Mouse (Mus musculus) megakaryocyte progenitor cell, adult 5-6 weeks (primary cell): ENCODE results near the gene Ptms. TPM values are rescaled to one million over a fixed set of nuclear protein-coding genes. Genes with fewer than 3 reads are reported as not detected.

ENCODE experiments used
- ATAC-seq: replicated peaks from 2 replicates; pipeline ENCODE4 v1.8.0; 2016; ENCODE audit warnings: mild to moderate bottlenecking, moderate TSS enrichment, inconsistent platforms; ENCODE audit not compliant: poor library complexity
- total RNA-seq, 2 experiments: library from RNA; stranded (forward) in 1 of 2; stranded (reverse) in 1 of 2; fragments of 157-497, 149-512 nt in 1 of 2; fragments of 200-1000 nt in 1 of 2; gene quantifications; 2 replicates each; pipeline versions ENCODE4 v1.2.3 to v1.2.4; 2015 to 2017

The Ptms gene
- total RNA-seq, 2 experiments from 2014 or later = 14.0 to 15.9 TPM

GRCm38 (mm10) chr6:124865766-124866362, 54.0 kb downstream of the Ptms start:
- no peak for ATAC-seq

Other genes with a start within 250 kb of the Ptms start
- gene Emg1, start 207.9 kb downstream of the Ptms start, total RNA-seq (2015) = 204 and 205 TPM in 2 replicates
- 304 and 317 TPM in 2 replicates for gene Emg1, start 207.9 kb downstream of the Ptms start, total RNA-seq (2017)
- gene Phb2, start 207.8 kb downstream of the Ptms start, total RNA-seq (2015) = 229 and 271 TPM in 2 replicates
- gene Phb2, start 207.8 kb downstream of the Ptms start, total RNA-seq (2017) = 335 and 374 TPM in 2 replicates
- gene Ptpn6, start 181.4 kb downstream of the Ptms start, total RNA-seq (2015) = 115 and 121 TPM in 2 replicates
- 398 and 466 TPM in 2 replicates for gene Ptpn6, start 181.4 kb downstream of the Ptms start, total RNA-seq (2017)
- gene Grcc10, start 178.7 kb downstream of the Ptms start, total RNA-seq (2015) = 171 and 179 TPM in 2 replicates
- 99.5 and 133 TPM in 2 replicates for gene Grcc10, start 178.7 kb downstream of the Ptms start, total RNA-seq (2017)
- not detected in 2 replicates for gene Gm45234, start 164.1 kb downstream of the Ptms start, total RNA-seq (2015)
- gene Gm45234, start 164.1 kb downstream of the Ptms start, total RNA-seq (2017) = not detected in 2 replicates
- gene Atn1, start 163.6 kb downstream of the Ptms start, total RNA-seq (2015) = 25.2 and 25.7 TPM in 2 replicates
- gene Atn1, start 163.6 kb downstream of the Ptms start, total RNA-seq (2017) = 1.2 and 2.9 TPM in 2 replicates
- gene Eno2, start 150.4 kb downstream of the Ptms start, total RNA-seq (2015) = not detected in 2 replicates
- not detected in 2 replicates for gene Eno2, start 150.4 kb downstream of the Ptms start, total RNA-seq (2017)
- gene Lrrc23, start 140.4 kb downstream of the Ptms start, total RNA-seq (2015) = not detected in 2 replicates
- gene Lrrc23, start 140.4 kb downstream of the Ptms start, total RNA-seq (2017) = 0.17 TPM in 1 of 2 replicates, not detected in the other
- 1.6 and 2.2 TPM in 2 replicates for gene Spsb2, start 111.4 kb downstream of the Ptms start, total RNA-seq (2015)
- gene Spsb2, start 111.4 kb downstream of the Ptms start, total RNA-seq (2017) = 6.0 and 9.0 TPM in 2 replicates
- gene Tpi1, start 105.8 kb downstream of the Ptms start, total RNA-seq (2015) = 279 and 298 TPM in 2 replicates
- 240 and 287 TPM in 2 replicates for gene Tpi1, start 105.8 kb downstream of the Ptms start, total RNA-seq (2017)
- gene Usp5, start 90.6 kb downstream of the Ptms start, total RNA-seq (2015) = 42.0 and 46.7 TPM in 2 replicates
- gene Usp5, start 90.6 kb downstream of the Ptms start, total RNA-seq (2017) = 86.1 and 87.7 TPM in 2 replicates
- gene Cdca3, start 90.6 kb downstream of the Ptms start, total RNA-seq (2015) = 130 and 145 TPM in 2 replicates
- 149 and 159 TPM in 2 replicates for gene Cdca3, start 90.6 kb downstream of the Ptms start, total RNA-seq (2017)
- gene Gnb3, start 79.8 kb downstream of the Ptms start, total RNA-seq (2015) = not detected in 2 replicates
- not detected in 2 replicates for gene Gnb3, start 79.8 kb downstream of the Ptms start, total RNA-seq (2017)
- gene P3h3, start 62.4 kb downstream of the Ptms start, total RNA-seq (2015) = 1.3 and 3.5 TPM in 2 replicates
- 1.00 and 2.5 TPM in 2 replicates for gene P3h3, start 62.4 kb downstream of the Ptms start, total RNA-seq (2017)
- gene Gpr162, start 56.1 kb downstream of the Ptms start, total RNA-seq (2015) = not detected in 2 replicates
- gene Gpr162, start 56.1 kb downstream of the Ptms start, total RNA-seq (2017) = not detected in 2 replicates
- 0.42 and 1.0 TPM in 2 replicates for gene Cd4, start 31.9 kb downstream of the Ptms start, total RNA-seq (2015)
- gene Cd4, start 31.9 kb downstream of the Ptms start, total RNA-seq (2017) = 0.08 and 1.0 TPM in 2 replicates
- gene Lag3, start 8.4 kb downstream of the Ptms start, total RNA-seq (2015) = 0.81 and 1.3 TPM in 2 replicates
- 0.08 and 1.0 TPM in 2 replicates for gene Lag3, start 8.4 kb downstream of the Ptms start, total RNA-seq (2017)
- gene Mlf2, start 11.3 kb upstream of the Ptms start, total RNA-seq (2015) = 71.3 and 82.7 TPM in 2 replicates
- 57.0 and 58.8 TPM in 2 replicates for gene Mlf2, start 11.3 kb upstream of the Ptms start, total RNA-seq (2017)
- gene Cops7a, start 45.4 kb upstream of the Ptms start, total RNA-seq (2015) = 86.3 and 90.2 TPM in 2 replicates
- gene Cops7a, start 45.4 kb upstream of the Ptms start, total RNA-seq (2017) = 56.1 and 61.8 TPM in 2 replicates
- 0.15 TPM in 1 of 2 replicates, not detected in the other for gene Pianp, start 76.6 kb upstream of the Ptms start, total RNA-seq (2015)
- not detected in 2 replicates for gene Pianp, start 76.6 kb upstream of the Ptms start, total RNA-seq (2017)
- 67.9 and 69.9 TPM in 2 replicates for gene Zfp384, start 89.0 kb upstream of the Ptms start, total RNA-seq (2015)
- gene Zfp384, start 89.0 kb upstream of the Ptms start, total RNA-seq (2017) = 26.2 and 29.3 TPM in 2 replicates
- gene Ing4, start 119.7 kb upstream of the Ptms start, total RNA-seq (2015) = 22.8 and 25.2 TPM in 2 replicates
- gene Ing4, start 119.7 kb upstream of the Ptms start, total RNA-seq (2017) = 44.4 and 49.8 TPM in 2 replicates
- 8.1 and 9.5 TPM in 2 replicates for gene Acrbp, start 129.6 kb upstream of the Ptms start, total RNA-seq (2015)
- 3.6 and 5.8 TPM in 2 replicates for gene Acrbp, start 129.6 kb upstream of the Ptms start, total RNA-seq (2017)
- gene Lpar5, start 147.8 kb upstream of the Ptms start, total RNA-seq (2015) = 6.7 and 10.6 TPM in 2 replicates
- 3.5 and 6.7 TPM in 2 replicates for gene Lpar5, start 147.8 kb upstream of the Ptms start, total RNA-seq (2017)
- gene Chd4, start 175.9 kb upstream of the Ptms start, total RNA-seq (2015) = 85.7 and 91.6 TPM in 2 replicates
- gene Chd4, start 175.9 kb upstream of the Ptms start, total RNA-seq (2017) = 299 and 375 TPM in 2 replicates
- 42.8 and 43.7 TPM in 2 replicates for gene Nop2, start 211.8 kb upstream of the Ptms start, total RNA-seq (2015)
- 82.3 and 83.8 TPM in 2 replicates for gene Nop2, start 211.8 kb upstream of the Ptms start, total RNA-seq (2017)
- gene Iffo1, start 225.1 kb upstream of the Ptms start, total RNA-seq (2015) = 14.3 and 18.1 TPM in 2 replicates
- gene Iffo1, start 225.1 kb upstream of the Ptms start, total RNA-seq (2017) = 14.2 and 15.7 TPM in 2 replicates
- gene Gapdh, start 246.4 kb upstream of the Ptms start, total RNA-seq (2015) = 3,979 and 4,068 TPM in 2 replicates
- 1,418 and 1,569 TPM in 2 replicates for gene Gapdh, start 246.4 kb upstream of the Ptms start, total RNA-seq (2017)